Mouse (Mus musculus) layer of hippocampus, postnatal 10 days (tissue): ENCODE results near the gene Fyn. TPM values are rescaled to one million over a fixed set of nuclear protein-coding genes. Genes with fewer than 3 reads are reported as not detected.
A peak's percentile ranks its signal among the peaks of the same experiment; 100 is the strongest.

Experiments used
- DNase-seq, 2 experiments: peaks; one replicate each; pipeline ENCODE4 v3.0.0; 2021; ENCODE audit warnings: low spot score in 2 of 2
- total RNA-seq, 2 experiments: library from RNA; stranded (reverse); gene quantifications; 2 replicates each; pipeline ENCODE4 v1.2.3; 2021

Fyn gene
- total RNA-seq, 2 experiments from 2014 or later = 235 to 244 TPM

- no peak for DNase-seq
Observed at GRCm38 (mm10) chr10:39532823-39533222, 164.2 kb downstream of the Fyn start.

- DNase-seq = no peak
Observed at GRCm38 (mm10) chr10:39534324-39535026, 165.8 kb downstream of the Fyn start.

GRCm38 (mm10) chr10:39535347-39535746 is 166.7 kb downstream of the Fyn start:
- no peak for DNase-seq

GRCm38 (mm10) chr10:39536258-39536657 is 167.6 kb downstream of the Fyn start:
- no peak for DNase-seq

GRCm38 (mm10) chr10:39540012-39540647 is 171.5 kb downstream of the Fyn start:
- no peak for DNase-seq

- DNase-seq = peak; percentile 45 to 62
Observed at GRCm38 (mm10) chr10:39540995-39541394, 172.3 kb downstream of the Fyn start.

- peak in 1 of 2 experiments; percentile 40 for DNase-seq
Observed at GRCm38 (mm10) chr10:39541451-39541874, 172.8 kb downstream of the Fyn start.

GRCm38 (mm10) chr10:39541951-39542521 is 173.4 kb downstream of the Fyn start:
- peak in 1 of 2 experiments; percentile 52 for DNase-seq

- DNase-seq = peak in 1 of 2 experiments; percentile 43
Observed at GRCm38 (mm10) chr10:39542535-39543257, 174.0 kb downstream of the Fyn start.

- no peak for DNase-seq
Observed at GRCm38 (mm10) chr10:39543258-39543770, 174.7 kb downstream of the Fyn start.

- DNase-seq = no peak
Observed at GRCm38 (mm10) chr10:39547369-39548074, 178.9 kb downstream of the Fyn start.

GRCm38 (mm10) chr10:39550791-39551190 is 182.1 kb downstream of the Fyn start:
- no peak for DNase-seq

- DNase-seq = peak in 1 of 2 experiments; percentile 18
Observed at GRCm38 (mm10) chr10:39551637-39552185, 183.1 kb downstream of the Fyn start.

- DNase-seq = peak in 1 of 2 experiments; percentile 37
Observed at GRCm38 (mm10) chr10:39552351-39552814, 183.7 kb downstream of the Fyn start.

- DNase-seq = peak in 1 of 2 experiments; percentile 16
Observed at GRCm38 (mm10) chr10:39552903-39553302, 184.2 kb downstream of the Fyn start.

- DNase-seq = peak in 1 of 2 experiments; percentile 16
Observed at GRCm38 (mm10) chr10:39555289-39555715, 186.6 kb downstream of the Fyn start.

- no peak for DNase-seq
Observed at GRCm38 (mm10) chr10:39555740-39556139, 187.1 kb downstream of the Fyn start.

GRCm38 (mm10) chr10:39557360-39557759 is 188.7 kb downstream of the Fyn start:
- no peak for DNase-seq

GRCm38 (mm10) chr10:39557851-39558250 is 189.2 kb downstream of the Fyn start:
- no peak for DNase-seq

- DNase-seq = no peak
Observed at GRCm38 (mm10) chr10:39558492-39559005, 189.9 kb downstream of the Fyn start.
